Mouse (Mus musculus) ES-E14 (cell line): ENCODE results near the gene Pdzk1. TPM values are rescaled to one million over a fixed set of nuclear protein-coding genes. Genes with fewer than 3 reads are reported as not detected.

Source experiments
- DNase-seq: peaks from one replicate; pipeline ENCODE4 v3.0.0-alpha.2; 2013; ENCODE audit warnings: low read depth, low spot score
- H3K27ac ChIP-seq: 2 replicates; pipeline ENCODE4 v1.5.1; 2012; ENCODE audit warnings: low read depth, mild to moderate bottlenecking, low read length, moderate library complexity, mixed read lengths; ENCODE audit not compliant: poor library complexity, insufficient read depth, severe bottlenecking
- H3K36me3 ChIP-seq: 2 replicates; pipeline ENCODE4 v1.6.1; 2012; ENCODE audit warnings: mild to moderate bottlenecking, low read length, moderate library complexity, mixed read lengths; ENCODE audit not compliant: control insufficient read depth, poor library complexity, insufficient read depth, severe bottlenecking
- H3K4me1 ChIP-seq, 2 experiments: fragments of 150-350 bp in 1 of 2; sonication (generic) in 1 of 2; 2 replicates each; pipeline ENCODE4 v1.6.1; 2012; ENCODE audit warnings: low read length in 2 of 2, mild to moderate bottlenecking in 1 of 2, mixed read lengths in 1 of 2; ENCODE audit not compliant: control insufficient read depth in 2 of 2, insufficient read depth in 2 of 2, poor library complexity in 1 of 2
- H3K4me3 ChIP-seq, 2 experiments: fragments of 150-350 bp in 1 of 2; sonication (generic) in 1 of 2; 2 replicates each; pipeline ENCODE4 v1.5.1; 2012; ENCODE audit warnings: low read length in 2 of 2, low read depth in 1 of 2, mild to moderate bottlenecking in 1 of 2, mixed read lengths in 1 of 2; ENCODE audit not compliant: insufficient read depth in 1 of 2, poor library complexity in 1 of 2, severe bottlenecking in 1 of 2
- H3K9ac ChIP-seq: 2 replicates; pipeline ENCODE4 v1.6.1; 2012; ENCODE audit warnings: low read depth, mild to moderate bottlenecking, low read length, mixed read lengths; ENCODE audit not compliant: poor library complexity, insufficient read depth, severe bottlenecking
- H3K9me3 ChIP-seq: fragments of 150-350 bp; sonication (generic); 2 replicates; pipeline ENCODE4 v1.6.1; 2012; ENCODE audit warnings: low read depth, mild to moderate bottlenecking, low read length; ENCODE audit not compliant: control insufficient read depth, insufficient read depth
- CHD2 ChIP-seq: IDR thresholded peaks from 2 replicates; pipeline ENCODE4 v1.6.1; 2014; ENCODE audit warnings: mild to moderate bottlenecking, low read depth, low read length, inconsistent platforms
- HCFC1 ChIP-seq: IDR thresholded peaks from 2 replicates; pipeline ENCODE4 v1.6.1; 2012; ENCODE audit warnings: low read length, inconsistent platforms, borderline replicate concordance; ENCODE audit not compliant: insufficient read depth
- MAFK ChIP-seq: IDR thresholded peaks from 2 replicates; pipeline ENCODE4 v1.6.1; 2014; ENCODE audit warnings: mild to moderate bottlenecking, low read depth, low read length, inconsistent platforms; ENCODE audit not compliant: insufficient read depth
- ZC3H11A ChIP-seq: IDR thresholded peaks from 2 replicates; pipeline ENCODE4 v1.6.1; 2012; ENCODE audit warnings: low read depth, mild to moderate bottlenecking, inconsistent platforms, low read length, borderline replicate concordance
- ZNF384 ChIP-seq: IDR thresholded peaks from 2 replicates; pipeline ENCODE4 v1.6.1; 2012; ENCODE audit warnings: low read depth, low read length, inconsistent platforms
- in situ Hi-C, 2 experiments: fragments of 600-800 bp; cut with MboI; formaldehyde crosslinking; loops; one replicate each; pipeline ENCODE4 v1.15.1; 2025; ENCODE audit warnings: low sequenced_read_pairs in 2 of 2, inconsistent platforms in 1 of 2; ENCODE audit not compliant: unreplicated experiment in 2 of 2
- total RNA-seq: library from RNA; depleted of rRNA; stranded (reverse); fragments of 300-350 nt; gene quantifications from 2 replicates; pipeline ENCODE4 v1.2.3, GENCODE M21; 2012

The Pdzk1 gene
- total RNA-seq, 1 experiment, result 3.0 TPM

- Histone ChIP-seq H3K4me1 (no peaks in the 10 kb centered on the region), H3K27ac (no peak overlapping the region), H3K36me3 (peaks cover 14% of the 10 kb centered on the region), H3K4me3 (no peak overlapping the region), H3K9ac (no peak overlapping the region), H3K9me3 (no peaks in the 10 kb centered on the region)
- DNase-seq, result no peak
- TF ChIP-seq HCFC1, result no peak
- TF ChIP-seq ZNF384, result no peak
- TF ChIP-seq CHD2, result no peak
- no peak for TF ChIP-seq MAFK
- TF ChIP-seq ZC3H11A, result no peak
- in situ Hi-C loops, result no loop called here
Observed at GRCm38 (mm10) chr3:96880385-96880784, 51.3 kb downstream of the Pdzk1 start.

DNA sequence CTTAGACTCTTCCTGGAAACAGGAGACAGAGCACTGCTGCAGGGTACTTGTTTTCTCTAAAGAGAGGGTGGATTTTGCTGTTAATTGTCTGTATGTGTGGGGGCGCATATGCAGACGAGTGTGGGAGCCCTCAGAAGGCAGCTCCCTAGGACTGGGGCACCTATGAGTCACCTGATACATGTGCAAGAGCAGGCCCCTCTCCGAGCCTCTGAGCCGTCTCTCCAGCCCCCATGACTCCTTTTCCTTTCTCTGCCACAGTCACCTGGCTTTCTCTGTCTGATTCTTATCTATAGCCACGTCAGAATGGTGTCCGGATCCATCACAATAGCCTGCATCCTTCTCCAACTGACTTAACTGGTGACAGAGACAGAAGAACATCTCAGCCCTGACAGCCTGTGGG is 52.5 kb downstream of the Pdzk1 start:
- H3K9ac ChIP-seq, result no peak overlapping the region
- DNase-seq, result no peak
- H3K4me3 ChIP-seq, result no peak overlapping the region
- TF ChIP-seq CHD2, result no peak
- TF ChIP-seq MAFK, result no peak
- no peak for TF ChIP-seq ZC3H11A
- TF ChIP-seq HCFC1, result no peak
- TF ChIP-seq ZNF384, result no peak
- no peaks in the 10 kb centered on the region for H3K4me1 ChIP-seq
- in situ Hi-C loops, result no loop called here
- peaks cover 13% of the 10 kb centered on the region for H3K36me3 ChIP-seq
- no peak overlapping the region for H3K27ac ChIP-seq
- H3K9me3 ChIP-seq, result no peaks in the 10 kb centered on the region

DNA sequence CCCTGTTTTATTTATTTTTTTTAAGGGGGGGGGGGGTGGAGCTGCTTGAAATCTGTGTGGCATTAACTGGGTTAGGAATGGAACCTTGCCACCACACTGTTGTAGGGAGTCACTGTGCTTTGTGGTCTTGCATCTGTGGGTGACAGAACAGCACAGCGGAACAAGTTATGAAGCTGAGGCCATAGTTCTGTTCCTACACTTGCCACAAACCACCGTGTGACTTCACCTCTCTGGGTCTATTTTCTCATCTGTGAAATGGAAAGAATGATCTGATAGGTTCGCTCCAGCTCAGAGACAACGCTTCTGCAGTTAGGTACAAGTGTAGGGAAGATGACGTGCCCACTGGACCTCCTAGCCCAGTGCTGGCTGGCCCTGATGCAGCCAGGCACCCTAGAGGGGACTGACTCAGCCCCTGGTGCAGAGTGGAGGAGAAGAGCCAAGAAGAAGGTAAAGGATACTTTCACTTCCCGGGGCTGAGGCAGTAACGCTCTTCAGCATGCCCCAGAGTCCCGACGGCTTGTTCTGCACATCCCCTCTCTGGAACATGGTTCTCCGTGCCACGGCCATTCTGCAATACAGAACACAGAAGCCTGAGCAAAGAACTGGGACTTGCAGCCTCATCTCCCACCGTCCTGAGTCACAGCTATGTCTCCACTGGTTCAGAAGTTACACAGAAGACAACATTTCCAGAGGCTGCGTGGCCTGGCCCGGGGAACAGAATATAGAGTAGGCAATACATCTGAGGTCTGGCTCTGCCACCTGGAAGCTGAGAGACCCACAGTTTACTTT is 53.2 kb downstream of the Pdzk1 start:
- TF ChIP-seq MAFK, result no peak
- no peak for TF ChIP-seq ZC3H11A
- no peak for TF ChIP-seq ZNF384
- TF ChIP-seq CHD2, result no peak
- TF ChIP-seq HCFC1, result no peak
- Histone ChIP-seq H3K36me3 (peaks cover 13% of the 10 kb centered on the region), H3K27ac (no peak overlapping the region), H3K4me1 (no peaks in the 10 kb centered on the region), H3K4me3 (no peak overlapping the region), H3K9ac (no peak overlapping the region), H3K9me3 (no peaks in the 10 kb centered on the region)
- no peak for DNase-seq
- in situ Hi-C loops, result no loop called here

DNA sequence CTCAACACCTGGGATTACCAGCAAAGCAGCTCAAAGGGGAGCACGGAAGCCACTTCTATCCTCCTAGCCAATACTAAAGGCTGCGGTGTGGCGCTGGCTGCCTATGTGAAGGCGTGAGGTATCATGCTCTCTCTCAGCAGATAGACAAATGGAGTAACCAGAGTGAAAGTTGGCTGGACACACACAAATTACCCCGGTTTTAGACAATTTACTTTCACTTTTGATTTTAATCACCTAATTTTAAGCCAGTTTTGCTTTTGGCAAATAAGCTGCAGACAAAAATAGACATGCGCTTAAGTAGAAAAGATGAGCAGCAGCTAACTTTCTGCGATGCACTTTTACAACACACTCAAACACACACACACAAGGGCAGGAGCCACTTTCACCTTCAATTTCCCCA is 54.6 kb downstream of the Pdzk1 start:
- Histone ChIP-seq H3K36me3 (peaks cover 17% of the 10 kb centered on the region), H3K9ac (no peak overlapping the region), H3K9me3 (no peaks in the 10 kb centered on the region), H3K27ac (no peak overlapping the region), H3K4me3 (no peak overlapping the region), H3K4me1 (no peaks in the 10 kb centered on the region)
- TF ChIP-seq ZC3H11A, result no peak
- no peak for TF ChIP-seq MAFK
- TF ChIP-seq CHD2, result no peak
- TF ChIP-seq ZNF384, result no peak
- TF ChIP-seq HCFC1, result no peak
- no peak for DNase-seq
- in situ Hi-C loops, result no loop called here
